Mouse (Mus musculus): ENCODE measurements at regions not wholly inside any gene's neighbourhood (a gene's known extent, or its start where the extent isn't known, plus 50 kb on each side); places are given as distances from the start of the nearest gene placed in this dataset.
"Not testable (repeated sequence)": the region's sequence is repeated elsewhere in the genome, so short reads cannot be mapped to it uniquely, and the experiment has no call there.

- no peak for DNase-seq (ENCODE audit: low spot score)
Measured at GRCm38 (mm10) chr13:72541706-72542105, 86.9 kb upstream of the Irx2 start.

DNA sequence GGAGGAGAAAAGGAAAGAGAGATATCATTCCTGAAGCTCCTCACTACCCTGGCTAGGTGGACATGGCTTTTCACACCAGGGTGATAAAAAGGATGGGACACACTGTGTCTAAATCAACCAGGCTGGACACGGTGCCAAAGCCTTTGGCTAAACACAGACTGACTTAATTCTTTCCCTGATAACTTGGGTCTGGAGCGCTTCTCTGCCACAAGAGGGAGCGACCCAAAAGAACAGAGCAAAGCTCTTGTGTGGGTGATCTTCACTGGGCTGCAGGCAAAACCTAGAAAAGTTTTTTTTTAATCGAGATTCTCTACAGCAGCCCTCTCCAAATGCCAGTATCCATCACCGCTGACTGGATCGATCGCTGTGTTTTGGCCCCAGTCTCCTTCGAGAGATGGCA is 70.7 kb upstream of the Irx2 start:
- DNase-seq (ENCODE audit: low spot score): no peak

DNA sequence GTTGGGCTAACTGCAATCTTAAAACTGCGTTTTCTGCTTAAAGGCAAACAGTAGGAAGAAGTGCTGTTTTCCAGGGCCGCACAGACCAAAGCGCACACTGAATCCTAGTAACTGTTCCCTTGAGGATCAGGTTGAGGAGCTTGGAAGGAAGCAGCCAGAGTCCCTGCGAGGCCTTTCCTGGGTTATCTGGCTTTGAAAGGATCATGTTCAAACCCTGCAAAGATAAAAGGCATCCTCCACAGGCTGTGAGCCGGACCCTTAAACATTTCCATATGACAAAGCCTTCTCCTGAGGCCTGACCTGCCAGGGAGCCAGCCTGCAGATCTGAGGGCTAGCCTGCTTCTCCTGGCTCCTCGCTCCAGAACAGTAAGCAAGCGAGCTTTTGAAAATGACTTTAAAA is 56.7 kb upstream of the Irx2 start:
- DNase-seq (ENCODE audit: low spot score): no peak

DNA sequence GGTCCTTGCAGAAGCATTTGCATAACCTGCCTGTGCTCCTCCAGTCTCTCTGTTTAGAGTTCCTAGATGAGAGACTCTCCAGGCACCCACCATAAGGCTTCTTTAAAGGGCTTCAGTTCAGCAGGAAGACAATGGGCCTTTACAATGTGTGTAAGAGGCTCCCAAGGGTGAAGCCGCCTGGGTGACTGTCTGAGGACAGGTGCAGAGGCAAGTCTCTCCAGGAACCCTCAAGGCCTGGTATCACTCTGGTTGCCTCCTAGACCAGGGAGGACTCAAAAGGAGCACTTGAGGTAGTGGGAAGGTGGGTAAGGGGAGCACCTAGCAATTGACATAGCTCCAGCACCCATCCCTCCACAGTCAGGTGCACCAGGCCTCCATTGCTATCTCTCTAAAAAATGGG is 55.8 kb upstream of the Irx2 start:
- DNase-seq (ENCODE audit: low spot score): no peak

DNA sequence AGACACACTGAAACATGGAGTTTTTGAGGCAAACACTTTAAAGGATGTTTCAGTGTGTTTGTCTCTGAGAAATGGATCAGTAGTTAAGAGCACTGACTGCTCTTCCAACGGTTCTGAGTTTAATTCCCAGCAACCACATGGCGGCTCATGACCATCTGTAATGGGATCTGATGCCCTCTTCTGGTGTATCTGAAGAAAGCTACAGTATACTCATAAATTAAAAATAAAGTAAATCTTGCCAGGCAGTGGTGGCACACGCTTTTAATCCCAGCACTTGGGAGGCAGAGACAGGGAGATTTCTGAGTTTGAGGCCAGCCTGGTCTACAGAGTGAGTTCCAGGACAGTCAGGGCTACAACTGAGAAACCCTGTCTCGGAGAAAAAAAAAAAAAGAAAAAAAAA is 54.5 kb upstream of the Irx2 start:
- DNase-seq (ENCODE audit: low spot score): not testable (repeated sequence)

- DNase-seq (ENCODE audit: low spot score): no peak
Measured at GRCm38 (mm10) chr13:72576485-72576884, 52.1 kb upstream of the Irx2 start.

DNA sequence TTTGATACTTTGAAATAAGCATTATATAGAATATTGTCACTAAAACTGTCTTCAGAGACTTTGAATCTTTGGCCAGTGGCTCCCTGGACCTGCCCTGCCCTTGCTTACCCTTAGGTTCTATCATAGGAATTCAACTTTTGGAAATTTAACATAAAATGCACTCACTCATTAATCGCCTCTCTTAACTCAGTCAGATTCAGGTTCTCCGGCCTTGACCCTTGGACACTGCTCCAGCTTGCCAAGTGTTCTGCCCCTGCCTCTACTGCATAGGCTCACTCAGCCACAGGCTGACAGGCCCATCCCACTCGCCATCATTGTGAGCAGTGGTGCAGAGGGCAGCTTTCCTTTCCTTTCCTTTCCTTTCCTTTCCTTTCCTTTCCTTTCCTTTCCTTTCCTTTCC is 50.2 kb upstream of the Irx2 start:
- DNase-seq (ENCODE audit: low spot score): no peak

All from ovary, postnatal 14 days (tissue).